Mouse (Mus musculus) G1E-ER4 (cell line): ENCODE measurements around the gene Mlh3. TPM values are rescaled to one million over a fixed set of nuclear protein-coding genes. Genes with fewer than 3 reads are reported as not detected.

Source experiments
- GATA1 ChIP-seq: IDR thresholded peaks from one replicate; pipeline ENCODE4 v1.8.0; 2012; ENCODE audit warnings: low read length, inconsistent platforms
- polyA plus RNA-seq: library from polyadenylated mRNA; stranded (reverse); fragments of >175 nt; gene quantifications from 2 replicates; pipeline ENCODE4 v1.2.3, GENCODE M21; 2012

Mlh3 gene
- 0.54 and 0.84 TPM in 2 replicates for polyA plus RNA-seq

DNA sequence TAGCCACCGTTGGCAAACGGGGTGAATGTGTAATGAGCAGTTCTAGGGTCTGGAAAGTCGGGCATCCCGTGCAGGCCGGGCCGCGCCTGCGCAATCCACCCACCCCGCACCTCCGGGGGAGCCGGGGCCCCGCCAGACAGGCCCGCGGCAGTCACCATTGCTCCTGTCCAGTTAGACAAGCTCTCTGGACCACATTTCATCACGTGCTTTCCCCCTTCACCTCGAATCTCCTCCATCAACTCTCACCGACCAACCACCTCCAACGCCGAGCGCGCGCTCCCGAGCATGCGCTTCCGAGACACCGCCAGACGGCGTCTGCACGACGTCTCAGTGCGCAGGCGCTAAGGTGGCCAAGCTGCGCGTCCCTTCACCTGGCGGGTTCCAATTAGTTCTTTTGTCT, at the start of gene Mlh3:
TSS of gene Mlh3 (minus strand) at position 281 of the 400 bp plus-strand sequence.
- TF ChIP-seq GATA1 = no peak

DNA sequence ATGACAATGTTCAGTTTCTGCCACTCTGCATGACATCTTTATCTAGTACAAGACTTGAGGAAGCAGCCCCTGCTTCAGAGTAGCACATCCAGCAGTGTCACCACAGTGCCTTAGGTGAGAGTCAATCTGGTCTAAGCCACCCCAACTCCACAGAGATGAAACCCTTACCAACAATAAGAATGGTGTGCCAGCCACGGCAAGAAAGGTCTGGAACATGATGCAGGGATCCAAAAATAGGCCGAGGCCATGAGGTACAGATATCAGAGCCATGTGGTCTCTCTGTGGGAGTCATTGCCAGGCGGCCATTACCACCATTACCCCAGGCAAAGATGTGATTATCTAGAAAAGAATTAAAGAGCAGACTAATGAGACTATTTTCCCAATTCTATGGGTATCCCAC, 38.3 kb upstream of the Mlh3 start:
- TF ChIP-seq GATA1 = no peak

DNA sequence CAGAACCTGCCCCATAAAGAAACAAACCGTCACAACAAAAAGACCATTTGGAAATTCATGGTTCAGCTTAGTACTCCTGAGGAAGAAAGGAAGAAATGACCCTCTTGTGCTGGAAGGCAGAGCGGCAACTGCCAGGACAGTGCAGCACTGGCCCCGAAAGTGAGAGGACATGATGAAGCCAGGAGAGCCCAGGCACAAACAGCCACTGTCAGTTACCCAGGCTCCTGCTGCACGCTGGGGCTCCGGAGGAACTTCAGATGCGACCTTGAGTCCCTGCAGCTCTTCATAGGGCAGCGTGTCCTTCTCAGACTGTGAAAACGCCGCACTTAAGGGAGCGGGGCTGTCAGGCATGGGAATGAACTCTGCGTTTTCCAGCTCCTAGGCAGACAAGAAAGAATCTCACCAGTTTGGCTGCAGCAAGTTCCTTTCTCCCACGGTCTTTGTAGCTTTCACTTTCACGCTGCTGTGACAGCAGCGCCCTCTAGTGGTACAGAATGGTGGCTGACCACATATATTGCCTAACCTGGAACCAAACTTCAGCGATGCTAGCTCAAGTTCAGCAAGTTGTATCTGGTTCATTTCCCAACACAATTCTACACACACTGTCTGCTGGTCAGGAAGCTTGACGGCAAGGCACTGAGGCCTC, 35.0 kb upstream of the Mlh3 start:
- TF ChIP-seq GATA1 = no peak

DNA sequence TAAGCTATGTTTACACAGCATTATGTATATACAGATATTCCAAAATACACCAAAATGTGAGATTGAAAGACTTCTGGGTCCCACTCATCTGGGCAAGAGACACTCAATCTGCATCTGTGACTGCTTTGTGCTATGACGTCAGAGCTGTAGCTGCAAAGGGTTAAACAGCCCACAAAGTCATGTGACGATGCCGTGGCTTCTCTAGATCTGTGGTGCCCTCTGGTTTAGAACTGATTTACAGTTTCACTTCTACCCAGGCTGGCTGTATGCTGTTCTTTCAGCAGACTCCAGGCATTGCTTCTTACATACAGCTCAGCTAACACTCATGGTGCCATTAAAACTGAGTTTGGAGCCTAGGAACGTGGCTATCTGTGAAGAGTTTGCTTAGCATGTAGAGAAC, 34.3 kb upstream of the Mlh3 start:
- no peak for TF ChIP-seq GATA1

DNA sequence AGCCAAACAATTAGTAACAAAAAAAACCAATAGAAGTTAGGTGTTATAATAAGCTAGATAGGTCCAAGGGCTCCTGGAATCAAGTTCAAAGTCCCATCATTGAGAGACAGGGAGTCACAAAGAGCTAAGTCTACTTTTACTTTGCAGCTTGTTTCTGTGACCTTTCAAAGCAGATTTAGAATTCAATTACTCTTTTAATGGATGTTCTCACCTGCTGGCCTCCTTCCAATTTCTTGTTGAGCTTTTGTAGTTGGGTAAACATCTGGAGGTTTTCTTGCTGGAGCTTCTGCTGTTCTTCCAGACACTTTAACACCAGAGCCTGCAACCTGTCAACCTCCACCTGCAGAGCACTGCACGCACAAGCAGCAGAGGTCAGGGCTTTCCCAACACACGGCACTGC, 32.9 kb upstream of the Mlh3 start:
- TF ChIP-seq GATA1 = no peak

DNA sequence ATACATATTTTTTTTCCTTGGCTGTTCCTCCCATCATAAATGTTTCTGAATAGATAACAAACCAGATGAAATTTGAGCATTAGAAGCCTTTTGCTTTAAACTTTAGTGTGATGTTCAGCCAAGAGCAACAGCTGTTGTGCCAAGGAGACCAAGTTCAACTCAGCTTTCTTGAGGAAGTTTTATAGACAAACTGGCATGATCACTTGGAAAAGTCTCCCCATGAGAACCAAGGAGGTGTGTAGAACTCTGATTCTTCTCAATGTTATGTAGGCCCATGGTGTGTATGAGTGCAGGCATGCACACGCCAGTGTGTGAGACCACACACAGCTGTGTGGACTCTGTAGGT, 28.4 kb upstream of the Mlh3 start:
- TF ChIP-seq GATA1 = no peak

DNA sequence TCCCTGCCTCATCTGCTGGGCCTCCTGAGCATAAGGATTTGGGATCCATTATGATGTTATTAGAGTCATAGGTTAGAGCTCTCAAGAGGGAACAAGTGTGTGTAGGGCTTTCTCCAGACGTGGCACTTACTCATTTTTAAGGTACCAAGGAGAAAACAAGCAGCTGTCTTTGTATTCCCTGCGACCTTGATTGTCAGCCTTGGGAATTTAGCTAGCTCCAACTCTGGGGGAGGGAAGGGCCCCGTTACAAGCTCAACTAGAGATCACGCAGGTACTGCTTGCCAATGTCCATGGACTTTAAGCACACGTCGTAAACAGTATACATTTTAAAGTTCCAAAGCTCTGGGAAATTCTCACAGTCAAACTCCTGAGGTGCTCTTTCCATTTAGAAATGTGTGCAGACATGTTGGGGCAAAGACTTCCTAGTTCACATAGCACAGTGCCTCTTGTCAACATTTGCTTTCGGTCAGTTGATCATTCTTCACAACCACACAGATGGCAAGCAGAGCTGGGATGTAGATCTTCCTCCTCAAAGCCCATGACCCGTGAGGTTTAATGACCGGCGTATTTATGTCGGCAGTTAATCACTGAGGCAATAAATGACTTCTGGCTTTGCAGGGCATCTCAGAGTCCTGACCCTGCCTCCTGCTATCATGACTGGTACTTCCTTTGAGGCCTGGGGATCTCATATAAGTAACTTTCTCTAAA, 27.9 kb upstream of the Mlh3 start:
- no peak for TF ChIP-seq GATA1

DNA sequence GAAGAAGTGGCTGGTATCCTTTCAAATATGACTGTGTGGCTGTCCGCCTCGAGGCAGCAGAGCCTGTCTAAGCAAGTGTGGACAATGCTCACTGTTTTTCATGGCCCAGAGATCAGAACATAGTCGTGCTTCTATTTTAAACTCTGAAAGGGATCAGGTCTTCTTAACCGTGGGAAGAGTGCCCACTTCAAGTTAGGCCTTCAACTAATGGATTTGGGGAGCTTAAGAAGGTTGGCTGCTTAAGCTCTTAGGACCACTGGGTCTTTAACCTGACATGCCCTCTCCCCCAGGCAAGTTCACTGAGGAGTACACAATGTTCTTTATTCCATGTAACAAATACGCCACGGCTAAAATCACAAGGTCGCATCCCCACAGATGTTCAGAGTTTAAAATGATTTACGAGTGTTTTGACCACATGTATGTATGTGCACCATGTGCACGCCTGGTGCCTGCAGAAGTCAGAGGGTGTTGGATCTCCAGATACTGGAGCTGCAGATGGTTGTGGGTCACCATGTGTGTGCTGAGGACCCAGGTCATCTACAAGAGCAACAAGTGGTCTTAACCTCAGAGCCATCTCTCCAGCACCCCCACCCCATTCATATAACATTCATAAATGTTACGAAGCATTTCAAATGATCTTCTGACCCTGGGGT, 27.1 kb upstream of the Mlh3 start:
- no peak for TF ChIP-seq GATA1

DNA sequence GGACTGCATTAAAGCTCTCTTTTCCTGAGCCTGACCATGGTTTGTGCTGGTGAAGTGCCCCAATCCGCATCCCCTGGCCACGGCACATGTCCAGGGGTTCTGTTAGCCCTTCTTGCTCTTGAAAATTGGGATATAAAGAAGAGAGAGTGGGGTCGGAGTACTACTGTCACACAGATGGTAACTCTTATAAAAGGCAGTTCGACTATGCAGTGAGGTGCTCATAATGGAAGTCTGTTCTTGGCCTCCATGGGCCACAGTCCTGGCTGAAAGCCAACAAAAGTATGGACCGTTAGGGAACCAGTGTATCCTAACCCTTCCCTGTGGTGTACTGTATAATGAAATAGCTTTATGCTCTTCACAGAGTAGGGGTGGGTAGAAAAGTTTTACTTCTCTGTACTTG, 26.5 kb upstream of the Mlh3 start:
- TF ChIP-seq GATA1 = no peak

DNA sequence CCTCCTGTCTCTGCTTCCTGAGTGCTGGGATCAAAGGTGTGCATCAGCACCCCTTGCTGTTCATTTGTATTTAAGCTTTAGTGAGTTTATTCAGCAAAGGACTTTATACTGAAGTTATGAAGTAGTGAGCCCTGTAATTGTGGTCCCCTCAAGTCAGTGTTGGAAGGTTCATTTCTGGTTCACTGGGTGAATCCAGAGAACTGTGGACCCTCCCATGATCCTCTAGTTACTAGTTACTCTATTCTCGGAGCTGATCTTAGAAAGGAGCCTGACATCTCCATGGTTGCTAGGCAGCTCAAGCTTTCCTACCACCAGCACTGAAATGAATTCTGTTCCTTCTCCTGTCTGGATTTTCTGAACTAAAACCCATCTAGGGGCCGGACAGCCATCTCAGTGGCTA, 25.1 kb upstream of the Mlh3 start:
- TF ChIP-seq GATA1 = no peak

DNA sequence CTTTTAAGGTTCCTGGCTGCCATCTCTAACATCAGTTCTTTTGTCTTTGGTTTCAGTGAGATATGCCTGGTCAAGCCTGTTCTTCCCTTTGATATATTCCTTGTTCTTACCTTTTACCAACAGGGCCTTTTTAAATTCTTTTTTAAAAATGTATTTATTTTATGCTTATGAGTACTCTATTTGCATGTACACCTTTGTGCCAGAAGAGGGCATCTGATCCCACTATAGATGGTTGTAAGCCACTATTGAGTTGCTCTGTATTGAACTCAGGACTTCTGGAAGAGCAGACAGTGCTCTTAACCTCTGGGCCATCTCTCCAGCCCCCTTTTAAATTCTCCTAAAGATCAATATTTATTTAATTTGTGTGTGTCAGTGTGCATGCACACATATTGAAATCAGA, 22.5 kb upstream of the Mlh3 start:
- TF ChIP-seq GATA1 = no peak

DNA sequence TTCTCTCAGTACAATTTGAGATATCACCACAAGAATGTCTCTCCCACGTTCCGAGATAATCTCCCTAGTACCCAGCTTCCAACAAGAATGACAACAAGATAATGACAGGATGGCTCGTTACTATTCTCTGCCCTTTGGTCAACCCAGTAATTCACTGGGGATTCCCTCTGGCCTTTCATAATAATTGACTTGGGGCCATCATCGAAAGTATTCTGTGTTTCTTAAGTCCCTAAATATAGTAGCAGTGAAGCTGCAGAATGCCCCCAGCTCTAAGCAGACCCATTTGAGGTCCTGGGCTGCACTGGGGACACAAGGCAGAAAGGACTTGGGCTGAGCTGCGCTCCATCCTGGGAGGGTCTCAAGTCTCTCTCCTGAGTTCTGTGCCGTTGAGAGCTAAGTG, 21.9 kb upstream of the Mlh3 start:
- TF ChIP-seq GATA1 = no peak

DNA sequence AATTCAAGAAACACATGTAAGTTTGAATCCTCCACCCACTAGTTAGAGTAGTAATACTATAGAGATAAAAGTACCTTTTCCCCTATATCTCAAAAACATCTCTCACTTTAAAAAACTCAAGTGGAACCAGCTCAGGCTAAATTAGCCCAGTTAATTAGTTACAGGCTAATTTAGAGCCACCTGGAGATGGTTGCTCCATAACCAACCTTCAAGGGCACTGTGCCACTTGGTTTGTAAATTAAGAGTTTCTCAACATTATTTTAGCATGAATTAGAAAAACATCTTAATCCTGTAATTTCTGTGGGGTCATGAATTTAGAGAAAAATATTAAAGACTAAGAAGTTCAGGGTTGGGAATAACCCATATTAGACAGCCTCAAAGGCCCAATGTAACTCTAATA, 21.1 kb upstream of the Mlh3 start:
- no peak for TF ChIP-seq GATA1

DNA sequence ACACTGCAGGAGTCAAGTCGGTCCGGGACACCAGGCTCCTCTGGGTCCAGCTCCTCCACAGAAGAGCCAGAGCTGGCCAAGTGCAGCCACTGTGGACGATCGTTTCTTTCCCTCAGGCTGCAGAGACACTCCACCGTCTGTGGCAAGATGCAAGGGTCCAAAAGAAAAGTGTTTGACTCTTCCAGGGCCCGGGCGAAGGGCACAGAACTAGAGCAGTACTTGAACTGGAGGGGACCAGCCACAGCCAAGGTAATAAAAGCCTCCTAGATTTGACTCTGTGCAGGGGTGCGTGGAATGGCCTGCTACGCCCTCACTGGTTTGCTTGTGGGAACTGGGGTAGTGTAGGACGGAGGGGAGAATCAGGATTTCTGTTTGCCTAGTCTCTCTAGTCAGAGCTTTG, 20.2 kb upstream of the Mlh3 start:
- TF ChIP-seq GATA1 = no peak

DNA sequence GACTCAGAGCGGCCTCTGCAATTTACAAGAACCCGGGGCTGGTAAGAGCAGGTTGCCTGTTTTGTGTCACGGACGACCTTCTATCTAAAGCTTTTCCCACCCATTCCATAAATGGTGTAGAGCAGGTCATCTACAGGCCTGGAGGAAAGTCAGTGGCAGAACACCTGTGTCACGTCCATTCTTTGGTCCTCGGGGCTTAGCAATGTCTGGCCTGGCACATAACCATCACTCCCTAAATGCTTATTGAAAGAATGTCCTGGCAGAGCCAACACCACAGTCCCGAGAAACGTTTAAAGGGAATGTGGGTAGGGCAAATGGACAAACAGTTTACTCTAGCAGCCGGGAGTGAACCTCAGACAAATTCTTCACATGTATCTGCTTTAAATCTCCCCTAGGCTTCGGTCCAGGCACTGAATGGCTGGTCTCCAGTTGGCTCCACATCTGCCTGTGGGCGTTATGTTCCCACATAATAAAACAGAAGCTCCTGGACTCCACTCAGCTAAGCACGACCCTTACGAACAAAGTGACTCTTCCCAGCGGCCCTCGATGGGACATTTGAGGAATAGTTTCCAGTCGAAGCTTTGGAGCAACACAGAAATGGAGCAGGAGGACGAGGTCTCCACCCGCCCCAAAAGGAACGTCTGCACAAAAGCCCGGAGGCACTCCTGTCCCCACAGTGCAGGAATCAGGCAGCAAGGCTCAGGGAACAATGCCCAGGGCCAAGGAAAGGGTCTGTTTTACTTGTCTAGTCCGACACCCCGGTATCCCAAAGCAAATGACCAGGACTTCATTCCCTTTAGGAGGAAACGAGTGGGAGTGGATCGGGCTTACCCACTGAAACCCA, 19.0 kb upstream of the Mlh3 start:
- no peak for TF ChIP-seq GATA1

DNA sequence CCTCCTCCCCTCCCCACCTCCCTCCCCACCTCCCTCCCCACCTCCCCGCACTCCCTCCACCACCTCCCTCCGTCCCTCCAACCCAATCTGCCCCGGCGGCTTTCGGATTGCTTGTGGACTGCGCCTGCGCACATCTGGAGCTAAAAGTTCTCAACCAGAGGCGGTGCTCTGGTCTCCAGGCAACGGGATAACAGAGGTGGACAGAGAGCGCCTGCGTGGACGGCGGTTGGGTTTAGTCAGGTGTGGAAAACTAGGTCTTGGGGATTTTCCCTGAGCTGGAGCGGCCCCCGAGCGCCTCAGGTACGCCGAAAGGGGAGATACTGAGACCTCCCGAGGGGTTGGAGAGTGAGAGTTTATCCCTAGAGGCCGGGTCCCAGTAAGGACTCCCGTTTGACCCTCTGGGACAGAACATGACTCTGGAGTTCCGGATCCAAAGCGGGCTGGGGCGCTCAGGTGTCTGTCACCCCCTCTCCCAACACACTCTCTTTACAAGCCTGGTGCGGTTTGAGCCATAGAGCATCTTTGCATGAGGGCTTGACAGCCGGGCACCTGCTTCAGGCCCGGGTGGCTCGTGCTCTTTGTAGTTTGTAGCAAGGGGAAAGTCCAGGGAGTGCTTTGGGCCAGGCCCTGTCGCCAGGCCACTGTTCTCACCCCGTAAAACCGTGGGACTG, 18.2 kb upstream of the Mlh3 start, which contains the start of gene Zc2hc1c:
TSS of gene Zc2hc1c (plus strand) at position 106 of the 671 bp plus-strand sequence.
- no peak for TF ChIP-seq GATA1
